Mouse (Mus musculus) hindbrain, postnatal 0 days (tissue): ENCODE measurements at regions not wholly inside any gene's neighbourhood (a gene's known extent, or its start where the extent isn't known, plus 50 kb on each side); places are given as distances from the start of the nearest gene placed in this dataset.
A peak's percentile ranks its signal among the peaks of the same experiment; 100 is the strongest.

Source experiments
- ATAC-seq: fragments of 200-750 bp; cut with Nextera tagmentation; 2 replicates; pipeline ENCODE4 v1.8.0; 2017; ENCODE audit warnings: mild to moderate bottlenecking, moderate TSS enrichment, moderate library complexity
- DNase-seq: peaks from one replicate; pipeline ENCODE4 v3.0.0-alpha.2; 2015; ENCODE audit warnings: low spot score
- H3K27ac ChIP-seq: fragments of 300-500 bp; sonication (generic); 2 replicates; pipeline ENCODE4 v1.5.1; 2014; ENCODE audit warnings: mild to moderate bottlenecking
- H3K27me3 ChIP-seq: fragments of 300-500 bp; sonication (generic); 2 replicates; pipeline ENCODE4 v1.6.1; 2014; ENCODE audit warnings: low read length, mixed read lengths; ENCODE audit not compliant: insufficient read depth
- H3K36me3 ChIP-seq: fragments of 300-500 bp; sonication (generic); 2 replicates; pipeline ENCODE4 v1.6.1; 2014; ENCODE audit warnings: low read length, mixed read lengths; ENCODE audit not compliant: insufficient read depth
- H3K4me1 ChIP-seq: fragments of 300-500 bp; sonication (generic); 2 replicates; pipeline ENCODE4 v1.6.1; 2014; ENCODE audit warnings: antibody characterized with exemption, low read length, mixed read lengths; ENCODE audit not compliant: insufficient read depth
- H3K4me2 ChIP-seq: fragments of 300-500 bp; sonication (generic); 2 replicates; pipeline ENCODE4 v1.6.1; 2014; ENCODE audit warnings: low read depth, mild to moderate bottlenecking, low read length, moderate library complexity, mixed read lengths
- H3K4me3 ChIP-seq: fragments of 300-500 bp; sonication (generic); 2 replicates; pipeline ENCODE4 v1.5.1; 2014; ENCODE audit warnings: low read length
- H3K9ac ChIP-seq: fragments of 300-500 bp; sonication (generic); replicated peaks from 2 replicates; pipeline ENCODE4 v1.6.1; 2014; ENCODE audit warnings: mild to moderate bottlenecking, low read length, moderate library complexity, mixed read lengths
- H3K9me3 ChIP-seq: fragments of 300-500 bp; sonication (generic); 2 replicates; pipeline ENCODE4 v1.6.1; 2016; ENCODE audit warnings: low read length, mixed read lengths
- CTCF ChIP-seq: IDR thresholded peaks from 2 replicates; pipeline ENCODE4 v1.5.1; 2016; ENCODE audit warnings: antibody characterized with exemption, control low read depth, low read depth
- WGBS: fragments of 180-500 bp; shearing (Covaris S2); extraction: QIAGEN DNeasy Blood & Tissue Kit; methylation state at CpG from one replicate; pipeline ENCODE4 v1.1.7; 2014; 5-methylcytosine and 5-hydroxymethylcytosine counted together

DNA sequence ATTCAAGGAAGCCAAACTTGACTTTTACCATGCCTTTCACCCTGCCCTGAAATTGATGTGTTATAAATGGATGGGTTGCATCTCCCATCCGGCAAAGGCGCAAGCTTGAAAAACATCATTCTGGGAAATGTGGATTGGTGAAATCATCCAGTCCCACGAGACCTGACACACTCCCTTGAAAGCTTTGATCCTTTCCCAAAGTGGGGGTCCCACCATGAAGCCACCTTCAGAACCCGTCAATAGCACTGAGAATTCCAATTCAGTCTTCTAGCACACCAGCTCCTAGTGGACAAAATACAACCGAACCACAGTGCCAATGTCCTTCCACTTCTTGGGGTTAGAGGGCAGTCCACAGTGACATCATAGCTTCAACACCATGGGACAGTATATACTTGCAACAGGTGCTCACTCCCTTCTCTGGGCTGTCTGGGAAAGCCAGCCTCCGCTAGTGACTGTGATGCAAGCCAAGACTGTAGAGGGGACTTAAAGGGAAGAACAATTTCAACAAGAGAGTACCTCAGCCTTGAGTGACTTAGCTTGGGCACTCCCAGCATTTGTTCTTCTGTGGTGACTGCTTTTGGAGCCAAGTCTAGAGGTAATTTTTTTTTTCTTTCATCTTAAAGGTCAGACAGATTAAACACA lies 126.6 kb upstream of the Gmds start:
- 91% methylated on average over 6 of the region's 6 CpGs for WGBS
- H3K4me3 ChIP-seq = no peak overlapping the region
- no peaks in the 10 kb centered on the region for H3K36me3 ChIP-seq
- ATAC-seq (no peak), DNase-seq (no peak)
- no peak overlapping the region for H3K4me2 ChIP-seq
- no peaks in the 10 kb centered on the region for H3K9me3 ChIP-seq
- TF ChIP-seq CTCF = no peak
- H3K4me1 ChIP-seq = no peaks in the 10 kb centered on the region
- H3K27me3 ChIP-seq = no peaks in the 10 kb centered on the region
- H3K27ac ChIP-seq = no peak overlapping the region
- H3K9ac ChIP-seq = no peak overlapping the region

DNA sequence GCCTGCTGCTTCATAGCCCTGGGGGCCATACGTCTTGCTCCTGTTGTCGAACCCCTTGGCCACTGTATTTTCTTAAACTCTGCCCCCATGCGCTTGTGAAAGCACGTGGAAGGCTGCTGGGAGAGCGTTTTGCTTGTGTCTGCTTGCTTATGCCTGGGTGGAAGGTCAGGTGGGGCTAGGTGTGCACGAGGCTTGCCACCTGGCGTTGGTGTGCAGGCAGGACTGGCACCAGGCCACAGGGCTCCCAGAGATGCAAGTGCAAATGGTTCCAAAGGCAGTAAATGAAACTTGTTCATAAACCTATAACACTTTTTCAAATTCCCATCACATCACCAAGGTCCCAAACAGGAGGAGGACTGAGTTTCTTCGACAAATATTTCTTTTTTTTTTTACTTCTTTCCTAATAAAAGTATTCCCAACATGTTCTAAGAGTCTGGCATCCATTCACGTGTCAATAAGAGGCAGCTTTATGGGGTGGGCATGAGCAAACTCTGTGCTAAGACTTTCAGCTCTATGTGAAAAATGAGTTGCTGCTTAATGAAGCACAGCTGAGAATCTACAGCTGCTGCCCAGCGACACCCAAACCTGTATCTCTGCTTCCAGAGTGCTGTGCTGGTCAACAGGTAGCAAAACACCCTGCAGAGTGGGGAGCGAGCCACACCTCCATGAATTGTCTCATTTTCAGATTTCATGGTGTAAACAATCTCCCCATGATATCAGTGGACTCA lies 116.0 kb upstream of the Gmds start:
- no peak for ATAC-seq
- 78% methylated on average over 11 of the region's 11 CpGs for WGBS
- no peak overlapping the region for H3K4me3 ChIP-seq
- TF ChIP-seq CTCF = no peak
- no peaks in the 10 kb centered on the region for H3K27me3 ChIP-seq
- no peak for DNase-seq
- H3K9ac ChIP-seq = no peak overlapping the region
- no peak overlapping the region for H3K27ac ChIP-seq
- no peaks in the 10 kb centered on the region for H3K4me1 ChIP-seq
- no peaks in the 10 kb centered on the region for H3K9me3 ChIP-seq
- H3K36me3 ChIP-seq = no peaks in the 10 kb centered on the region
- no peak overlapping the region for H3K4me2 ChIP-seq

DNA sequence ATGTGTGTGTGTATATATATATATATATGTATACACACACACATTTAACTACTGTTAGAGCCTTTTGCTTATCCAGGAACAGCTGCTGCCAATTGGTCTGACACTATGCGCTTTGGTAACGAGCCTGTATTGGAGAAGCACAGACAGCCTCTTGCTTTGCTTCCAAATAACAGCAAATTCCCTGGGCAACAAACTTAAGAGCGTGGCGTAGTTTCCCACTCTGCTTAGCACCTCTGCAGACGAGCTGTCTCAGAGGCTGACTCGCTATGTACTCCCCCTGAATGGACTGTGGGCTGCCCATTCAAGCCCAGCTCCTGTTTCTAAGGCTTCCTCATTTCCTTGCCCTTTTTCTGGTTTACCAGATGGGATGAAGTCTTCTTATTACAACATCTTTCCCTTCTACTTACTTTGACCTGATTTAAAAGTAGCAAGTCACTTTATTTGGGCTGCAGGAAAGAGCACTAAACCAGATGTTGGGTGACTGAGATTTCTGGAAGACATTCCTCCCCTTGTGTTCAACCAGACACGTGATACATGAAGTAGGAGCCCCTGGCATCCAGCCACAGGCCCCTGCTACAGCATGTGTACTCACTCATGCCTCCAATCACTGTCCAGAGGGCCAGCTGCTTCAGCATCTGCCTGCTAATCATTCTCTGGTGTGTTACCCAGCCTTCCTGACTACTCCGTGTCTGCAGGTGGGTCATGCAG lies 111.3 kb upstream of the Gmds start:
- peak; percentile 15 for DNase-seq

GRCm38 (mm10) chr13:32444531-32444930 lies 106.0 kb upstream of the Gmds start:
- DNase-seq (no peak), ATAC-seq (no peak)
- Histone ChIP-seq H3K4me3 (no peak overlapping the region), H3K27ac (no peak overlapping the region), H3K4me2 (no peak overlapping the region), H3K27me3 (no peaks in the 10 kb centered on the region), H3K36me3 (no peaks in the 10 kb centered on the region), H3K9ac (no peak overlapping the region), H3K4me1 (no peaks in the 10 kb centered on the region; the same call in 1 of the 2 replicates), H3K9me3 (no peaks in the 10 kb centered on the region)
- TF ChIP-seq CTCF = no peak
- WGBS = 80% methylated on average over 3 of the region's 3 CpGs

More for the DNA sequence above, 111.3 kb upstream of the Gmds start:
- Histone ChIP-seq H3K4me2 (no peak overlapping the region), H3K4me1 (no peaks in the 10 kb centered on the region), H3K27ac (no peak overlapping the region), H3K27me3 (no peaks in the 10 kb centered on the region), H3K9me3 (no peaks in the 10 kb centered on the region), H3K4me3 (no peak overlapping the region), H3K36me3 (no peaks in the 10 kb centered on the region), H3K9ac (no peak overlapping the region)
- ATAC-seq = no peak
- 73% methylated on average over 8 of the region's 8 CpGs for WGBS
- no peak for TF ChIP-seq CTCF

DNA sequence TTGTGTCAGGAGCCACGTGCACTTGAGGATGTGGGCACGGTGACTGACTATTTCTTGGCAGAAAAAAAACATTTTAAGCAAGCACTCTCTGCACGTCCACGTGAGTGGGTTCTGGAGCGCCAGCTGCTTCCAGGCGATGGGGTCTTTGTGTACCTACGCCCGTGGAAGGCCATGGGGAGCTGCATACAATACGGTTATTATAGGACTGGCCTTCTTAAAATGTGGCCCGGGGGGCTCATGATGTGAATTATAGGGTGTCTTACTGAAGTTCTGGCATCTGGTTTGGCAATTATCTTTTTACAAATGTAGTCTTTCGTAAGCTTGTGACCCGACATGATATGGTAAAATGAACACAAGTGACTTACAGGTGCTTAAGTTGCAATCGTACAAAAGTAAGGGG lies 103.5 kb upstream of the Gmds start:
- WGBS = 71% methylated on average over 13 of the region's 13 CpGs

GRCm38 (mm10) chr13:32435136-32435535 lies 96.6 kb upstream of the Gmds start:
- DNase-seq = peak; percentile 9
- WGBS = 52% methylated on average over 5 of the region's 5 CpGs
- no peak for ATAC-seq

More for the DNA sequence above, 103.5 kb upstream of the Gmds start:
- H3K4me3 ChIP-seq = no peak overlapping the region
- H3K36me3 ChIP-seq = no peaks in the 10 kb centered on the region
- H3K27me3 ChIP-seq = no peaks in the 10 kb centered on the region
- H3K4me2 ChIP-seq = no peak overlapping the region
- no peak overlapping the region for H3K27ac ChIP-seq
- no peak for ATAC-seq
- H3K4me1 ChIP-seq = no peaks in the 10 kb centered on the region; the same call in 1 of the 2 replicates
- TF ChIP-seq CTCF = no peak
- H3K9me3 ChIP-seq = no peaks in the 10 kb centered on the region
- no peak for DNase-seq
- no peak overlapping the region for H3K9ac ChIP-seq

More at GRCm38 (mm10) chr13:32435136-32435535, 96.6 kb upstream of the Gmds start:
- Histone ChIP-seq H3K27me3 (no peaks in the 10 kb centered on the region), H3K36me3 (no peaks in the 10 kb centered on the region), H3K9ac (no peak overlapping the region), H3K4me1 (no peaks in the 10 kb centered on the region), H3K9me3 (no peaks in the 10 kb centered on the region), H3K4me3 (no peak overlapping the region), H3K27ac (no peak overlapping the region), H3K4me2 (no peak overlapping the region)
- no peak for TF ChIP-seq CTCF
